In the genomic region with DNA sequence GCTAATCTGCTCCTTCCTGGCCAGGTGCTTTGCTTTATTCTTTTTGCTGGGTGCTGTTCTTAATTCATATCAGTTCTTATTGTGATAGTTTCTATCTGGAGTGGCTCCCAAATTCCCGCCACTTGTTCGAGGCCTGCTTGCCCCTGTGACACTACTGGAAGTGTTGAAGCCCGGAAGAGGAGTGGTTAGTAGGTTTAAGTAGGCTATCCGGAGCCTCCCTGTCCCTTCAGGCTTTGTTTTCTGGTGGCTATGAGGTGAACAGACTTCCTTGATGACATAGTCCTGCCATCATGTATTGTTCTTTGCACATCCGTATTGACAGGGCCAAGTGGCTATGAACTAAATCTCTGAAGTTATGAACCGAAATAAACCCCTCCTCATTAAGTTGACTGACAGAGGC, we compare ENCODE assay signal across 21 mouse cellular contexts.
DNase-seq lines count a peak whose midpoint lies in the region; ATAC-seq and TF ChIP-seq lines count a peak whose summit lies in the region.
"Had no signal": no experiment of that assay in that cellular context is flagged by ENCODE, and none has a peak within 500 bp of the region (broad histone marks: within the 10 kb centered on the region; RNA-seq: fewer than 3 reads in every experiment).

No protein-coding gene starts in this region.

- H3K36me3 ChIP-seq in embryonic facial prominence, embryonic 14.5 days (ENCODE audit: control insufficient read depth, insufficient read depth, low read length): no peaks in the 10 kb centered on the region
- no peaks in the 10 kb centered on the region for H3K36me3 ChIP-seq in embryonic facial prominence, embryonic 10.5 days (replicated peaks)
- H3K36me3 ChIP-seq in lung, postnatal 0 days (ENCODE audit: insufficient read depth, low read length): no peaks in the 10 kb centered on the region
- H3K36me3 ChIP-seq in midbrain, embryonic 15.5 days (replicated peaks): no peaks in the 10 kb centered on the region
- no peaks in the 10 kb centered on the region for H3K36me3 ChIP-seq in midbrain, embryonic 10.5 days
- H3K36me3 ChIP-seq: embryonic facial prominence, embryonic 12.5 days; forebrain, embryonic 12.5 days; forebrain, embryonic 15.5 days; heart, embryonic 13.5 days; hindbrain, embryonic 12.5 days; hindbrain, embryonic 15.5 days had no signal

- WGBS in embryonic facial prominence, embryonic 14.5 days: 77% methylated on average over 6 of the region's 6 CpGs
- 72% methylated on average over 6 of the region's 6 CpGs for WGBS in embryonic facial prominence, embryonic 10.5 days
- WGBS in lung, postnatal 0 days: 66% methylated on average over 6 of the region's 6 CpGs
- 75% methylated on average over 6 of the region's 6 CpGs for WGBS in midbrain, embryonic 15.5 days
- WGBS in midbrain, embryonic 10.5 days: 83% methylated on average over 6 of the region's 6 CpGs

- no peak for TF ChIP-seq EP300 in lung, postnatal 0 days (IDR thresholded peaks at IDR 0.05)

- H3K4me3 ChIP-seq in embryonic facial prominence, embryonic 14.5 days (ENCODE audit: low read depth, low read length): no peak overlapping the region
- H3K4me3 ChIP-seq in embryonic facial prominence, embryonic 10.5 days: no peak overlapping the region
- H3K4me3 ChIP-seq in lung, postnatal 0 days (ENCODE audit: low read depth, low read length): no peak overlapping the region
- H3K4me3 ChIP-seq in midbrain, embryonic 15.5 days: no peak overlapping the region
- no peak overlapping the region for H3K4me3 ChIP-seq in midbrain, embryonic 10.5 days
- H3K4me3 ChIP-seq: embryonic facial prominence, embryonic 12.5 days; erythroblast, embryonic 14.5 days; forebrain, embryonic 12.5 days; forebrain, embryonic 15.5 days; heart, embryonic 13.5 days; hindbrain, embryonic 12.5 days; hindbrain, embryonic 15.5 days had no signal

- TF ChIP-seq CTCF in lung, postnatal 0 days (IDR thresholded peaks at IDR 0.05): no peak

- no peak overlapping the region for H3K27ac ChIP-seq in embryonic facial prominence, embryonic 14.5 days (replicated peaks; ENCODE audit: low read depth, low read length)
- no peak overlapping the region for H3K27ac ChIP-seq in embryonic facial prominence, embryonic 10.5 days (replicated peaks)
- H3K27ac ChIP-seq in lung, postnatal 0 days (ENCODE audit: low read length): no peak overlapping the region
- H3K27ac ChIP-seq in midbrain, embryonic 15.5 days: no peak overlapping the region
- no peak overlapping the region for H3K27ac ChIP-seq in midbrain, embryonic 10.5 days (replicated peaks)
- H3K27ac ChIP-seq: embryonic facial prominence, embryonic 12.5 days; forebrain, embryonic 12.5 days; forebrain, embryonic 15.5 days; heart, embryonic 13.5 days; hindbrain, embryonic 12.5 days; hindbrain, embryonic 15.5 days had no signal

- no peak overlapping the region for H3K9ac ChIP-seq in embryonic facial prominence, embryonic 14.5 days (ENCODE audit: low read depth, low read length)
- no peak overlapping the region for H3K9ac ChIP-seq in lung, postnatal 0 days (replicated peaks; ENCODE audit: low read depth)
- H3K9ac ChIP-seq in midbrain, embryonic 15.5 days: no peak overlapping the region
- H3K9ac ChIP-seq: embryonic facial prominence, embryonic 12.5 days; forebrain, embryonic 12.5 days; forebrain, embryonic 15.5 days; heart, embryonic 13.5 days; hindbrain, embryonic 12.5 days; hindbrain, embryonic 15.5 days had no signal

- H3K4me2 ChIP-seq in embryonic facial prominence, embryonic 14.5 days (ENCODE audit: low read depth, low read length): no peak overlapping the region
- no peak overlapping the region for H3K4me2 ChIP-seq in lung, postnatal 0 days (replicated peaks; ENCODE audit: low read depth, low read length)
- no peak overlapping the region for H3K4me2 ChIP-seq in midbrain, embryonic 15.5 days
- H3K4me2 ChIP-seq: embryonic facial prominence, embryonic 12.5 days; forebrain, embryonic 12.5 days; forebrain, embryonic 15.5 days; heart, embryonic 13.5 days; hindbrain, embryonic 12.5 days; hindbrain, embryonic 15.5 days had no signal

- H3K4me1 ChIP-seq in embryonic facial prominence, embryonic 14.5 days (ENCODE audit: control insufficient read depth, insufficient read depth, low read length): no peaks in the 10 kb centered on the region
- no peaks in the 10 kb centered on the region for H3K4me1 ChIP-seq in embryonic facial prominence, embryonic 10.5 days
- H3K4me1 ChIP-seq in lung, postnatal 0 days (ENCODE audit: insufficient read depth, low read depth, low read length): no peaks in the 10 kb centered on the region
- no peaks in the 10 kb centered on the region for H3K4me1 ChIP-seq in midbrain, embryonic 15.5 days
- no peaks in the 10 kb centered on the region for H3K4me1 ChIP-seq in midbrain, embryonic 10.5 days
- H3K4me1 ChIP-seq: forebrain, embryonic 12.5 days; forebrain, embryonic 15.5 days; heart, embryonic 13.5 days; hindbrain, embryonic 12.5 days; hindbrain, embryonic 15.5 days had no signal

- ATAC-seq in embryonic facial prominence, embryonic 14.5 days (ENCODE audit: low read depth): peak; percentile 44; the same call in 1 of the 2 replicates
- peak; percentile 38 for ATAC-seq in lung, postnatal 0 days
- ATAC-seq in midbrain, embryonic 15.5 days (replicated peaks): 0 out of 2 replicates have a peak, but pooled peaks have one; percentile 14
- ATAC-seq: activated CD4-positive, CD25-positive, alpha-beta regulatory T cell, adult 4 months; forebrain, embryonic 15.5 days had no signal

- no peaks in the 10 kb centered on the region for H3K9me3 ChIP-seq in embryonic facial prominence, embryonic 14.5 days (ENCODE audit: control insufficient read depth, low read length)
- H3K9me3 ChIP-seq in embryonic facial prominence, embryonic 10.5 days: no peaks in the 10 kb centered on the region
- H3K9me3 ChIP-seq in lung, postnatal 0 days (ENCODE audit: low read length): no peaks in the 10 kb centered on the region
- no peaks in the 10 kb centered on the region for H3K9me3 ChIP-seq in midbrain, embryonic 15.5 days
- H3K9me3 ChIP-seq in midbrain, embryonic 10.5 days (replicated peaks): no peaks in the 10 kb centered on the region
- H3K9me3 ChIP-seq: embryonic facial prominence, embryonic 12.5 days; forebrain, embryonic 12.5 days; forebrain, embryonic 15.5 days; heart, embryonic 13.5 days; hindbrain, embryonic 12.5 days; hindbrain, embryonic 15.5 days had no signal

- no peaks in the 10 kb centered on the region for H3K27me3 ChIP-seq in embryonic facial prominence, embryonic 14.5 days (replicated peaks; ENCODE audit: control insufficient read depth, insufficient read depth, low read length)
- no peaks in the 10 kb centered on the region for H3K27me3 ChIP-seq in embryonic facial prominence, embryonic 10.5 days (replicated peaks; ENCODE audit: low read depth, poor library complexity, severe bottlenecking)
- no peaks in the 10 kb centered on the region for H3K27me3 ChIP-seq in lung, postnatal 0 days (replicated peaks; ENCODE audit: insufficient read depth, low read length)
- no peaks in the 10 kb centered on the region for H3K27me3 ChIP-seq in midbrain, embryonic 15.5 days (replicated peaks)
- H3K27me3 ChIP-seq in midbrain, embryonic 10.5 days (ENCODE audit: low read depth, poor library complexity, severe bottlenecking): no peaks in the 10 kb centered on the region
- H3K27me3 ChIP-seq: embryonic facial prominence, embryonic 12.5 days; forebrain, embryonic 12.5 days; forebrain, embryonic 15.5 days; heart, embryonic 13.5 days; hindbrain, embryonic 12.5 days; hindbrain, embryonic 15.5 days had no signal

- DNase-seq in embryonic facial prominence, embryonic 14.5 days (ENCODE audit: low spot score): peak; percentile 25
- no peak for DNase-seq in embryonic facial prominence, embryonic 10.5 days (ENCODE audit: low spot score)
- peak; percentile 28 for DNase-seq in lung, postnatal 0 days (ENCODE audit: low spot score)
- DNase-seq in lung, postnatal 4 days: no peak
- DNase-seq in midbrain, embryonic 10.5 days (ENCODE audit: low spot score): no peak
- DNase-seq: adrenal gland, adult 8-10 months; adrenal gland, postnatal 36 days; cerebellum, adult 18-20 months; cerebellum, adult 9-10 months; cerebellum, postnatal 14 days; gastrocnemius, postnatal 10 days; gastrocnemius, postnatal 36 days had no signal

Comparison
In these comparisons a context has a peak if more than half of its experiments do, and no peak if none do; other contexts are left out.
1. DNase-seq: peak in embryonic facial prominence, embryonic 14.5 days (single experiment) and lung, postnatal 0 days (single experiment); none in embryonic facial prominence, embryonic 10.5 days (single experiment), lung, postnatal 4 days (0 of 2) and midbrain, embryonic 10.5 days (single experiment).
2. Peak in every context shown above with its lines, with median percentiles within 50 percentile points of each other: ATAC-seq.